Mouse (Mus musculus) lung, postnatal 0 days (tissue): ENCODE results near the gene Zic2.

Source experiments
- CTCF ChIP-seq: IDR thresholded peaks from 2 replicates; pipeline ENCODE4 v1.5.1; 2016; ENCODE audit warnings: antibody characterized with exemption, mild to moderate bottlenecking
- EP300 ChIP-seq: IDR thresholded peaks from 2 replicates; pipeline ENCODE4 v1.6.1; 2016; ENCODE audit warnings: antibody characterized with exemption, mild to moderate bottlenecking, control low read depth

- no peak for TF ChIP-seq EP300
- TF ChIP-seq CTCF: no peak
Measured at GRCm38 (mm10) chr14:122482081-122483023, 7.1 kb downstream of the Zic2 start.
